Mouse (Mus musculus) neural tube, embryonic 11.5 days (tissue): ENCODE results near the gene Nckap1l. TPM values are rescaled to one million over a fixed set of nuclear protein-coding genes. Genes with fewer than 3 reads are reported as not detected.
"Not testable (repeated sequence)": the region's sequence is repeated elsewhere in the genome, so short reads cannot be mapped to it uniquely, and the experiment has no call there.

Source experiments
- ATAC-seq: fragments of 200-750 bp; cut with Nextera tagmentation; 2 replicates; pipeline ENCODE4 v1.8.0; 2017; ENCODE audit warnings: moderate number of reproducible peaks, mild to moderate bottlenecking, moderate TSS enrichment, moderate library complexity; ENCODE audit not compliant: insufficient read depth, low FRiP score, low TSS enrichment
- DNase-seq: peaks from one replicate; pipeline ENCODE4 v3.0.0-alpha.2; 2015; ENCODE audit warnings: low spot score
- H3K27ac ChIP-seq: fragments of 300-500 bp; sonication (generic); 2 replicates; pipeline ENCODE4 v1.5.1; 2014; ENCODE audit warnings: low read depth, mild to moderate bottlenecking, low read length
- H3K27me3 ChIP-seq: fragments of 300-500 bp; sonication (generic); 2 replicates; pipeline ENCODE4 v1.6.1; 2014; ENCODE audit warnings: mild to moderate bottlenecking, low read length, mixed read lengths; ENCODE audit not compliant: control insufficient read depth, insufficient read depth
- H3K36me3 ChIP-seq: fragments of 300-500 bp; sonication (generic); 2 replicates; pipeline ENCODE4 v1.6.1; 2014; ENCODE audit warnings: mild to moderate bottlenecking, low read length, moderate library complexity, mixed read lengths; ENCODE audit not compliant: control insufficient read depth, insufficient read depth
- H3K4me1 ChIP-seq: fragments of 300-500 bp; sonication (generic); 2 replicates; pipeline ENCODE4 v1.6.1; 2014; ENCODE audit warnings: low read length, mixed read lengths; ENCODE audit not compliant: control insufficient read depth, insufficient read depth
- H3K4me2 ChIP-seq: fragments of 300-500 bp; sonication (generic); 2 replicates; pipeline ENCODE4 v1.6.1; 2014; ENCODE audit warnings: low read depth, mild to moderate bottlenecking, moderate library complexity
- H3K4me3 ChIP-seq: fragments of 300-500 bp; sonication (generic); 2 replicates; pipeline ENCODE4 v1.5.1; 2014; ENCODE audit warnings: low read depth, low read length
- H3K9ac ChIP-seq: fragments of 300-500 bp; sonication (generic); 2 replicates; pipeline ENCODE4 v1.6.1; 2014; ENCODE audit warnings: mild to moderate bottlenecking, low read length
- H3K9me3 ChIP-seq: fragments of 300-500 bp; sonication (generic); 2 replicates; pipeline ENCODE4 v1.6.1; 2016; ENCODE audit warnings: low read length; ENCODE audit not compliant: control insufficient read depth
- WGBS: fragments of 180-500 bp; shearing (Covaris S2); extraction: QIAGEN DNeasy Blood & Tissue Kit; methylation state at CpG from one replicate; pipeline ENCODE4 v1.1.7; 2014; 5-methylcytosine and 5-hydroxymethylcytosine counted together
- polyA plus RNA-seq: library from polyadenylated mRNA; unstranded; fragments of >200 nt; fragmentation: Nextera tagmentation; extraction: Ambion mirVana; gene quantifications from 2 replicates; pipeline ENCODE4 v1.2.1, GENCODE M21; 2014

Nckap1l gene
- polyA plus RNA-seq: 1.7 and 2.0 TPM in 2 replicates

DNA sequence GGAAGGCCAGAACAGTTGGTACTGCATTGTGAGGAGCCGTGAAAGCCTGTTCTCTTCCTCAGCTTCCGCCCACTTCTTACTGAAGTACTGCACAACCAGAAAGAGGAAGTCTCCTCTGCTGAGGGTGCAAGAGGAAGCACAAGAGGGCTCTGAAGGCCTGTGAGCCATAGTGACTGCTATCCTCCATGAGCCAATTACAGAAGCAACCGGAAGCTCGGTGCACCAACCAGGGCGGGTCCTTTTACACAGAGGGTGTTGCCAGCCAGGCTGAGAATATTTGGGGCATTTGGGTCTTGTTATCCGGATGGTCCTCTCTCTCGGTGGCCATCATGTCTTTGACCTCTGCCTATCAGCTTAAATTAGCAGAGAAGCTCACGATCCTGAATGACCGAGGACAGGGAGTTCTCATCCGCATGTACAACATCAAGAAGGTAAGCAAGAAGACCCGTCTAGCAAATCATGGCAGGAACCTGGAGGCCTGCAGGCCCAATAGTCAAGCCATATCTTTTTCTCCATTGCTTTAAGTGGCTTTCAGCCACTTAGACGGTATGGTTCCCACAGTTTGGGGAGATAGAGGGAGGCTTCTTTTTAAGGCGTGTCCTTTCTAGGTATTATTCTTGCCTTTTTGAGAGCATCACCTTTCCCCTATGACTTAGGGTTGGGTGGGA lies at the start of gene Nckap1l:
TSS of gene Nckap1l (plus strand) at position 244 of the 668 bp plus-strand sequence.
- Histone ChIP-seq H3K9ac (no peak within 1 kb of the TSS), H3K36me3 (no peaks in the 10 kb centered on the region)
- 91% methylated on average over 13 of the region's 13 CpGs for WGBS

DNA sequence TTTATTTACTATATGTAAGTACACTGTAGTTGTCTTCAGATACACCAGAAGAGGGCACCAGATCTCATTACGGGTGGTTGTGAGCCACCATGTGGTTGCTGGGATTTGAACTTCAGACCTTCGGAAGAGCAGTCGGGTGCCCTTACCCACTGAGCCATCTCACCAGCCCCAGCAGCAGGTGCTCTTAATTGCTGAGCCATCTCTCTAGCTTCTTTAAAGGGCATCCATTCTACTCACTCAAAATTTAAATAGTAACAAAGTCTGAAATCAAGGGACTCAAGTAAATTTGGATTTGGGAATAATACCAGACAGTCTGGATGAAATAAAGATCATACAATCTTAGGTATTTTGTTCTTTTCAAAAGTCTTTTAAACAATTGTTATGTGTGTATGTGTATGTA lies 48.0 kb upstream of the Nckap1l start:
- not testable (repeated sequence) for H3K36me3 ChIP-seq, H3K9me3 ChIP-seq, H3K4me1 ChIP-seq, H3K27me3 ChIP-seq, H3K27ac ChIP-seq, ATAC-seq, H3K4me3 ChIP-seq, DNase-seq, H3K9ac ChIP-seq, H3K4me2 ChIP-seq
- WGBS: 86% methylated on average over 2 of the region's 3 CpGs

More for the DNA sequence above, at the start of gene Nckap1l:
- H3K27me3 ChIP-seq: no peaks in the 10 kb centered on the region
- ATAC-seq: no peak
- H3K4me2 ChIP-seq: no peak within 1 kb of the TSS
- H3K27ac ChIP-seq: no peak within 1 kb of the TSS
- H3K9me3 ChIP-seq: no peaks in the 10 kb centered on the region
- H3K4me1 ChIP-seq: no peaks in the 10 kb centered on the region
- DNase-seq: no peak
- H3K4me3 ChIP-seq: no peak within 1 kb of the TSS

DNA sequence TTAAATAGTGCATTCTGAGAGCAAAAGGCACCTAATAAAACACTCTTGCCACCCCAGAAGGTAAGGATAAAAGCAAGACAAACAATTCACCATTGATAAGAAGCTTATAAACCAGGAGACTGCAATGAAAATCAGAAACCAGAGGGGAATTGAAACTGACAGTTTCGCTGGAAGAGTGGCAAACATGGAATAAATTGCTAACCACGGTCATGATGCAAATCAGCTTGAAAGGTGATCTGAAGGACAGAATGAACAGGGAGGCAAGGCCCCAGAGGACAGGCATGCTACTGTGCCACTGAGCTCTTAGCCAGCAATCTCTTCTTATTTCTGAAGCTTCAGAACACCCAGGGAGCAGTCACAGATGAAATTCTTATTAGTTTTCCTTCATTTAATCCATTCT lies 26.6 kb upstream of the Nckap1l start:
- 75% methylated on average over 2 of the region's 2 CpGs for WGBS
- Histone ChIP-seq H3K4me3 (no peak overlapping the region), H3K9me3 (no peaks in the 10 kb centered on the region), H3K27ac (no peak overlapping the region), H3K4me1 (no peaks in the 10 kb centered on the region), H3K27me3 (no peaks in the 10 kb centered on the region), H3K9ac (no peak overlapping the region), H3K36me3 (no peaks in the 10 kb centered on the region), H3K4me2 (no peak overlapping the region)
- DNase-seq (no peak), ATAC-seq (no peak)

DNA sequence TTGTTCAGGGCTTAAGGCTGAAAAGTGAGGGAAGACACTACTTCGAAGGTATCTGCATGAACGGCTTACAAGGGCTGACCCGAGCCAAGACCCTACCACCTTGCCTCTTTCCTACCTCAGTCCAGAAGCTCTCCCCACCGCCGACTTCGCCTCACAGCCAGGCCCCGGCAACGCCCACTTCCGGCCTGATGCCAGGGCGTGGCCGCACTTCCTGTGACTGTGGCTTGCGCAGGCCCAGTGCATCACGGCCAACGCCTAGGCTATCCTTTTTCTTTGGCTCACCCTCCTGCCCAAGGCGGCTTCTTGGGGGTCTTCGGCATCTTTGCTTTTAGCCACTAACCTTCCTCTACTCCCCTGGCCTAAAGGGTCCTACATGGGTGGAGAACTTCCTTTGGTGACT lies 23.4 kb upstream of the Nckap1l start, which contains the start of gene Gtsf1:
TSS of gene Gtsf1 (minus strand) at position 230 of the 400 bp plus-strand sequence.
- no peak within 1 kb of the TSS for H3K4me3 ChIP-seq
- H3K9ac ChIP-seq: no peak within 1 kb of the TSS
- H3K36me3 ChIP-seq: no peaks in the 10 kb centered on the region
- no peaks in the 10 kb centered on the region for H3K9me3 ChIP-seq
- H3K4me2 ChIP-seq: no peak within 1 kb of the TSS
- DNase-seq (no peak), ATAC-seq (no peak)
- no peaks in the 10 kb centered on the region for H3K4me1 ChIP-seq
- 94% methylated on average over 16 of the region's 16 CpGs for WGBS
- no peak within 1 kb of the TSS for H3K27ac ChIP-seq
- no peaks in the 10 kb centered on the region for H3K27me3 ChIP-seq

DNA sequence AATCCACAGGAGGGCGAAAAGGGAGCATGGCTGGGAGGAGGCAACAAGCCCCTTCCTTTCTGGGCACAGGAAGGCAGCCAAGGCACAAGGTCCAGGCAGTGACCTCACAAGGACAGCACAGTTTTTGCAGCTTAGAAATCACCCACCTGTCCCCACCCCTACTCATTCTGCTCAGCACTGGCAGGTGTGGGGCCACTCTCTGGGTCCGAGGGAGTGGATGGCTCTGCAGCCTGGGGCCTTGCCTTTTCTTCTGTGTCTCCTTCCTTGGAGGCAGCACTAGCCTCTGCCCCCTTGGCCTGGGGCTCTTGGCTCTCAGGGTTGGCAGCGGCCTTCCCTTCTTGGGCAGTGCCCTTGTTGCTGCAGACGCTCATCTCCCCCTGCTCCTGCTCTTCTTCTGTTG lies 7.6 kb upstream of the Nckap1l start:
- H3K27ac ChIP-seq, ATAC-seq, H3K4me3 ChIP-seq, H3K9me3 ChIP-seq, H3K4me2 ChIP-seq, H3K36me3 ChIP-seq, DNase-seq, H3K9ac ChIP-seq, H3K27me3 ChIP-seq, H3K4me1 ChIP-seq: not testable (repeated sequence)
- WGBS: 89% methylated on average over 4 of the region's 4 CpGs

DNA sequence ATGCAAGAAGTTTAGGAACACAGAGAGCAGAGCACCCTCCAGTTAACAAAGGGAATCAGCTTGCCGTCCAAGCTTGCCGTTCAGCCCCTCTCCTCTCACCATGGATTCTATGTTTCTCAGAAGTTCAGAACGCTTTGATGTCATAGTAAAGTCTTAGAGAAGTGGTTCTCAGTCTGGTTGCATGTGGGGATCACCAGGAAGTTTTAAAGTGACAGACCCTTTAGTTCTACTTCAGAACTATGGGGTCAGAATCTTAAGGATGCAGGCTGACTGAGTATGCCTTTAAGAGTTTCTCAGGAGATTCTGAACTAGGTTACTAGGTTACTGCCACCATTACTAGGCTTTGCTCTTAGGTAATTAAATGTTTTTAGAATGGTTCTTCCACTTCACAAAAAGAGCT lies 5.2 kb upstream of the Nckap1l start, which contains the start of gene Gtsf2:
TSS of gene Gtsf2 (minus strand) at position 101 of the 400 bp plus-strand sequence.
- no peak within 1 kb of the TSS for H3K4me3 ChIP-seq
- H3K27me3 ChIP-seq: no peaks in the 10 kb centered on the region
- 15% methylated on average over 3 of the region's 3 CpGs for WGBS
- no peaks in the 10 kb centered on the region for H3K4me1 ChIP-seq
- H3K36me3 ChIP-seq: no peaks in the 10 kb centered on the region
- no peaks in the 10 kb centered on the region for H3K9me3 ChIP-seq
- H3K4me2 ChIP-seq: no peak within 1 kb of the TSS
- H3K27ac ChIP-seq: no peak within 1 kb of the TSS
- no peak within 1 kb of the TSS for H3K9ac ChIP-seq
- ATAC-seq (no peak), DNase-seq (no peak)

DNA sequence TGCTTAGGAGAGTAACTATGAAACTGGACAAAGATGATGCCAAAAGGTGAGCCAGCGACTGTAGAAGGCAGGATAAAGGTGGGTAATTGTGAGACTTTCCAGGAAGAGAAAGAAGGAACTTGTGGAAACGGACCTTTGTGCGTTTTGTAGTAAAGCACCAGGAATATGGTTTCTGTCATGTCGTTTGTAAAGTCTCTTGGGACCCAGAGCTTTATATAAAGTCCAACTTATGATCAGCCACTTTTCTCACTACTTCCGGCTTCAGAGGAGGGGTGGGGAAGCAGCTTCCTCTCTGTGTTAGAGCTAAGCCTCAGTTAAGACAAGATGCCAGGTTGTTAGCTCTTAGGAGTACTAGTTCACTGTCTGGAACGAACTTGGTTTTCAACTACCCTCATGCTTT lies 855 bp downstream of the Nckap1l start:
- no peaks in the 10 kb centered on the region for H3K36me3 ChIP-seq
- H3K9me3 ChIP-seq: no peaks in the 10 kb centered on the region
- no peaks in the 10 kb centered on the region for H3K4me1 ChIP-seq
- no peak overlapping the region for H3K4me2 ChIP-seq
- no peak for DNase-seq
- no peak overlapping the region for H3K4me3 ChIP-seq
- 93% methylated on average over 6 of the region's 6 CpGs for WGBS
- no peak overlapping the region for H3K9ac ChIP-seq
- no peak for ATAC-seq
- no peak overlapping the region for H3K27ac ChIP-seq
- no peaks in the 10 kb centered on the region for H3K27me3 ChIP-seq

DNA sequence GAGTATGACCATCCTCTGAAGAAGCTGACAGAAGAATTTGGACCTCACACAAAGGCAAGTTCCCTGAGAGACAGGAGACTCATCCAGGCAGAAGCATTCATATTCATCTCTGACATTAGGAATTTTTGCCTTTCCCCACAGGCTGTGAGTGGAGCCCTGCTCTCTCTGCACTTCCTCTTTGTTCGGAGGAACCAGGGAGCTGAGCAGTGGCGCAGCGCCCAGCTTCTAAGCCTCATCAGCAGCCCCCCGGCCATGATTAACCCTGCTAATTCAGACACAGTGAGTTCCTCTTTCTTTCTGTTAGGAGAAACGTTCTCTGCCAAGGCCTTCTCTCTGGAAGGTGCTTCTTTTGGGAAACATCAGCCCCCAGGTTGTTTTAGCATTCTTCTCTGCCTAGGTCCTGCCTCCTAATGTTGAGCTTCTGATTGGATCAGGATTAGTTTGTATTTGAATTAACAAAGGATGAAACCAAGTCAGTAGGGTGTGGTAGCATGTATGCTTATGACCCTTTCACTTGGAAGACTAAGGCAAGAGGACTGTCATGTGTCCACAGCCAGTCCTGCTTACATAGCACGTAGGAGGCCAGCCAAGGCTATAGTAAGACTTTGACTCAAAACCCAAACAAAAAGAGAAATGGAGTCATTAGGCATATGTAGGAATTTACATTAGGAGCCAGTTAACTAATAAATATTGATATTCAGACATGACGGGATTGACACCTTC lies 9.1 kb downstream of the Nckap1l start:
- Histone ChIP-seq H3K9me3 (no peaks in the 10 kb centered on the region), H3K9ac (no peak overlapping the region), H3K4me2 (no peak overlapping the region), H3K4me1 (no peaks in the 10 kb centered on the region), H3K4me3 (no peak overlapping the region), H3K27me3 (no peaks in the 10 kb centered on the region), H3K36me3 (no peaks in the 10 kb centered on the region), H3K27ac (no peak overlapping the region)
- ATAC-seq (no peak), DNase-seq (no peak)
- WGBS: 85% methylated on average over 7 of the region's 7 CpGs
